Mouse (Mus musculus) induced T-regulatory cell, adult 2 months (primary cell): ENCODE measurements around the gene Pld6.

Source experiments
- DNase-seq: peaks from one replicate; pipeline ENCODE4 v3.0.0-alpha.2; 2012; ENCODE audit warnings: low read depth

Gene Pld6

GRCm38 (mm10) chr11:59786444-59787198 is 824 bp downstream of the Pld6 start:
- DNase-seq, result no peak

DNA sequence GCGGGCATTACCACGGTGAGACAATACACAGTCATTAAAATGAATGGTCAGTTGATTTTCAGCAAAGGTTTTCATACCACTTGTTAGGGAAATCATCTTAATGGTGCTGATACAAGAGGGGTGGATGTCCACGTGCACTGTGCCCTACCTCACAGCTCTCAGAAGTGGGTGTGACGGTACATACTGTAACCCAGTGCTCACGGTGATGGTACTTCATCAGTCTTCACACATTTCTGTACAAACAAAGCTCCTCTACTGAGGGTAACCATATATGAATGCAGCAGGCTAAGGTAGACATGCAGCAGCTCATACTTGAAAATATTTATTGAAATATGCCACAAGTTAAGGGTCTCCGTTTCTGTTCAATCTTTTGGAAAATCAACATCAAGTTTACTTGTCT is 3.9 kb downstream of the Pld6 start:
- DNase-seq, result no peak

GRCm38 (mm10) chr11:59782091-59782590 is 5.3 kb downstream of the Pld6 start:
- no peak for DNase-seq

DNA sequence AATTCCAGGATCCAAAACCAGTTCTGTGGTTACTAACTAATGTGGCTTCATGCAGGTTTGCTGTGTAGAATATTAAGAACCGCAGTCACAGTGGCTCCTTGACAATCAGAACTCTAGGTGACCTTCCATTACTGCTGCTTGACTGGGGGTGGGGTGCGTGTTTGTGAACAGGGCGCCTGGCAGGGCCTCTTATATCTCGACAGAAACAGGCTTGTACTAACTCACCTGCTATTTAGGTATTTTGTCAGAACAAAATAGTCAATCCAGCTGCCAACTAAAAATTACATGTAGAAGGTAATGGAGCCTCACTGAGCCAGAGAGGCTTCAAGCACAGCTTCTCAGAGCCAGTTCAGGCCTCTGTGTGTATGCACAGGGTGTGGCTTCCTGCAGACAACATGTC is 7.2 kb downstream of the Pld6 start:
- no peak for DNase-seq

DNA sequence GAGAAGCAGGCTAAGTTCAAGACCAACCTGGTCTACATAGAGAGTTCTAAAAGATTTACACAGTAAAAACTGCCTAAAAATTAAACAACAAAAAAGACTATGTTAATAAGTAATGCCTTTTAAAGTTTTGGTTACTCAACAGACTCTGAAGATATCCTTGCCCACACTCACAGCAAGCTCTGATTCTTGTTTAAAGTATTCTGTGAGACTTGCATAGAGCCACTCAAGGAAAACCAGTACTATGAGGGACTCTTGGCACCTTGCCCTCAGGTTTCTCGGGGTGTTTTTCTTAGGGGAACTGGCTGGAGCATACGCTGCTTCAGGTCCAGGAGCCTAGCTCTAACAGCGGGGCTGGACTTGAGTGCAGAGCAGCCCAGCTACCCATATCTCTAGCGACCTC is 8.0 kb downstream of the Pld6 start:
- no peak for DNase-seq

- no peak for DNase-seq
Observed at GRCm38 (mm10) chr11:59778874-59779223, 8.6 kb downstream of the Pld6 start.

- peak; percentile 87 for DNase-seq
Observed at GRCm38 (mm10) chr11:59778181-59778873, 9.1 kb downstream of the Pld6 start.

GRCm38 (mm10) chr11:59777259-59777658 is 10.2 kb downstream of the Pld6 start:
- DNase-seq, result no peak

- no peak for DNase-seq
Observed at GRCm38 (mm10) chr11:59775435-59776148, 11.9 kb downstream of the Pld6 start.

DNA sequence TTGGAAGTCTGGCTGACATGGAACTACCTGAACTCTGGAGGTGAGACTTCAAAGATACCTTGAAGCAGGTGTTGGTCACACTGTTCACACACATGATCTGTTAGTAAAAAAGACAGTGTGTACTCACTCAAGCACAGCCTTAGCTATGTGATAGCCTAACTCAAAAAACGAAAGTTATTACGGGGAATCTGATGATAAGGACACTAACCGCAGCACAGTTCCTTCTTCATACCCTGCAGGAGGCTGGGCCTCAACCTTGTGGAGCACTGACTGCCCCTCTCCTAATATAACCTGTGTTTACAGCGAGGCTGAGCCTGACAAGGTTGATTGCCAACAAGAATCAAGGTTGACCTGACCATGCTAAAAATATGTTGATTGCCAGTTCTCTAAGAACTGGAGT is 12.9 kb downstream of the Pld6 start:
- DNase-seq, result no peak

GRCm38 (mm10) chr11:59772902-59773301 is 14.5 kb downstream of the Pld6 start:
- no peak for DNase-seq

GRCm38 (mm10) chr11:59772291-59772690 is 15.2 kb downstream of the Pld6 start:
- DNase-seq, result no peak

GRCm38 (mm10) chr11:59770753-59771152 is 16.7 kb downstream of the Pld6 start:
- no peak for DNase-seq

DNA sequence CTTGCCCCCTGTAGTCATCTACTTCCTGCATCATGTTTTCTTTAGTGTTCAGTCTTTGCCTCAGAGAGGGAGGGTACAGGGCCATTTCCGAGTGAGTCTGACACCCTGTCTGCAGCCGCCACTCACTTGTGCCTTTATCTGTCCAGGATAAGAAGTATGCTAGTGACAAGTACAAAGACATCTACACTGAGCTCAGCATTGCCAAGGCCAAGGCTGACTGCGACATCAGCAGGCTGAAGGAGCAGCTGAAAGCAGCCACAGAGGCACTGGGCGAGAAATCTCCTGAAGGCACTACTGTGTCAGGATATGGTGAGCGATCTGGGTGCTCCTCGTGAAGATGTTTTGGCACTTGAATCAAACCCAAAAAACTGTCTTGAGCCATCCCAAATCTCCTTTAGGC is 17.7 kb downstream of the Pld6 start:
- no peak for DNase-seq

- no peak for DNase-seq
Observed at GRCm38 (mm10) chr11:59769307-59769706, 18.1 kb downstream of the Pld6 start.

GRCm38 (mm10) chr11:59760796-59761195 is 26.6 kb downstream of the Pld6 start:
- DNase-seq, result no peak

- DNase-seq, result no peak
Observed at GRCm38 (mm10) chr11:59759626-59760025, 27.8 kb downstream of the Pld6 start.

DNA sequence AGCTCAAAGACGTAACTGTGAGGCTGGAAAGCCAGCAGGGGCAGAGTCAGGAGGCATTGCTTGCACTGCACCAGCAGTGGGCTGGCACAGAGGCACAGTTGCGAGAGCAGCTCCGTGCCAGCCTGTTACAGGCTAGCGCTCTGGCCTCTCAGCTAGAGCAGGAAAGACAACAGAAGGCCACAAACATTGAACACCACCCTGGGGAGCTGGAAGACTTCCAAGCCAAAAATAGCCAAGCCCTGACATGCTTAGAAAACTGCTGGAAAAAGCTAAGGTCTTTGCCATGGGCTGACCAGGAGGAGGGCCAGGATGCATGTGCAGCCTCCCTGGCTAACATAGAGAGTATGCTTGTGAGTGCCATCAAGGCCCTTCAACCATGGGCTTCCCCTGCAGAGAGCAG is 28.3 kb downstream of the Pld6 start:
- no peak for DNase-seq

DNA sequence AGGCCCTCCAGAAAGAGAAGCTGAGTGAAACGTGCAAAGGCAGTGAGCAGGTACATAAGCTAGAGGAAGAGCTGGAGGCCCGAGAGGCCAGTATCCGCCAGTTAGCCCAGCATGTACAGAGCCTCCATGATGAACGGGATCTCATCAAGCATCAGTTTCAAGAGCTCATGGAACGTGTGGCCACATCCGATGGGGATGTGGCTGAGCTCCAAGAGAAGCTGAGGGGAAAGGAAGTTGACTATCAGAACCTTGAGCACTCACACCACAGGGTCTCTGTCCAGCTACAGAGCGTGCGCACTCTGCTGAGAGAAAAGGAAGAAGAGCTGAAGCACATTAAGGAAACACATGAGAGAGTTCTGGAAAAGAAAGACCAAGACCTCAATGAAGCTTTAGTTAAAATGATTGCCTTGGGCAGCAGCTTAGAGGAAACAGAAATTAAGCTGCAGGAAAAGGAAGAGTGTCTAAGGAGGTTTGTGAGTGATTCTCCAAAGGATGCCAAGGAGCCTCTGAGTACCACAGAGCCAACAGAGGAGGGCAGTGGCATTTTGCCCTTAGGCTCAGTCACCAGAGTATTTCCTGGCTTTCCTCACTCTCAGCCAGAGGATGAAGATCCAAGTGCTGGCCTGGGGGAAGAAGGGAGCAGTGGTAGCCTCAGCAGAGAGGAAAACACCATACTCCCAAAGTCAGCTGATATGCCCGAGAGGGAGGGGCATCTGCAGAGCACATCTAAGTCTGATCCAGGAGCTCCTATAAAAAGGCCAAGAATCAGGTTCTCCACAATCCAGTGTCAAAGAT is 29.1 kb downstream of the Pld6 start:
- no peak for DNase-seq

GRCm38 (mm10) chr11:59756351-59756750 is 31.1 kb downstream of the Pld6 start:
- DNase-seq, result no peak

GRCm38 (mm10) chr11:59754504-59754903 is 32.9 kb downstream of the Pld6 start:
- DNase-seq, result no peak

DNA sequence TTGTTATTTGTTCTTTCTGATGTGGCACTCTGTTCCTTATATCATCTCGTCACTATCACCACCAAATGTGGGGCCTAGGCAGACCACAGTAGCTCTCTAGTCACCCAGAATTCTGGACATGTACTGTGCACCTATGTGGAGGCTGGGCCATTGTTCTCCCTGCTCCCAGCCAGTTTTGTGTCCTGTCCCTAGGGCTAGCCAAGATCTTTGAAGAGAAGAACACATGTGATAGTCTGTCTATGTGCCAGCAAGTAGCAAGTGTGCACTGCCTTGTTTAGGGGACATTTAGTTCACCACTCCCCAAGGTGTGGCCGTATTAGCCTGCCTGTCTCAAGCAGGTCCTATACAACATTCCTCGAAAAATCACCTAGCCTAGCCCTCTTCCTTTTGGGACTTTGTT is 38.4 kb downstream of the Pld6 start:
- DNase-seq, result no peak
